Mouse (Mus musculus): ENCODE measurements around the gene Gabrr1. TPM values are rescaled to one million over a fixed set of nuclear protein-coding genes. Genes with fewer than 3 reads are reported as not detected.

The Gabrr1 gene
- polyA plus RNA-seq, 1 experiment = not detected

GRCm38 (mm10) chr4:33146679-33147291 is 14.5 kb downstream of the Gabrr1 start:
- Histone ChIP-seq H3ac (ENCODE audit: control insufficient read depth, insufficient read length) (no peak overlapping the region), H3K27me3 (ENCODE audit: control insufficient read depth, insufficient read depth, insufficient read length) (peaks cover 28% of the 10 kb centered on the region), H3K4me2 (ENCODE audit: low read depth) (no peak overlapping the region), H3K4me3 (no peak overlapping the region), H3K36me3 (ENCODE audit: control insufficient read depth, insufficient read depth) (no peaks in the 10 kb centered on the region), H3K79me2 (ENCODE audit: control insufficient read depth, insufficient read depth) (no peaks in the 10 kb centered on the region)
- TF ChIP-seq TCF12 (IDR thresholded peaks at IDR 0.05; ENCODE audit: insufficient read depth, poor library complexity, severe bottlenecking) = no peak
- no peak for TF ChIP-seq MYOD1 (IDR thresholded peaks at IDR 0.05; ENCODE audit: control insufficient read depth in 1 of 3, insufficient read length in 2 of 3, low read depth in 2 of 3)
- no peak for TF ChIP-seq REST (IDR thresholded peaks at IDR 0.05; ENCODE audit: insufficient read depth, insufficient read length)
- TF ChIP-seq POLR2A (IDR thresholded peaks at IDR 0.05; ENCODE audit: insufficient read length, low read depth) = no peak
- no peak for TF ChIP-seq CEBPB (IDR thresholded peaks at IDR 0.05; ENCODE audit: insufficient read depth, poor library complexity, severe bottlenecking)
- no peak for TF ChIP-seq TCF3 (IDR thresholded peaks at IDR 0.05; ENCODE audit: insufficient read length, low read depth)
- TF ChIP-seq MYOG (IDR thresholded peaks at IDR 0.05; ENCODE audit: control insufficient read depth in 1 of 3, insufficient read depth in 1 of 3, insufficient read length in 2 of 3, low read depth in 2 of 3) = no peak
- no peak for TF ChIP-seq E2F4 (IDR thresholded peaks at IDR 0.05; ENCODE audit: insufficient read depth)
- no peak for TF ChIP-seq POLR2AphosphoS2 (IDR thresholded peaks at IDR 0.05; ENCODE audit: insufficient read length, low read depth)
- no peak for TF ChIP-seq SRF (IDR thresholded peaks at IDR 0.05; ENCODE audit: control insufficient read depth, insufficient read length, low read depth)

- H3K4me3 ChIP-seq = no peak overlapping the region
- peaks cover 28% of the 10 kb centered on the region for H3K27me3 ChIP-seq (ENCODE audit: control insufficient read depth, insufficient read depth, insufficient read length)
- H3ac ChIP-seq (ENCODE audit: control insufficient read depth, insufficient read length) = no peak overlapping the region
- no peak overlapping the region for H3K4me2 ChIP-seq (ENCODE audit: low read depth)
- H3K36me3 ChIP-seq (ENCODE audit: control insufficient read depth, insufficient read depth) = no peaks in the 10 kb centered on the region
- no peaks in the 10 kb centered on the region for H3K79me2 ChIP-seq (ENCODE audit: control insufficient read depth, insufficient read depth)
- TF ChIP-seq MYOG (IDR thresholded peaks at IDR 0.05; ENCODE audit: control insufficient read depth in 1 of 3, insufficient read depth in 1 of 3, insufficient read length in 2 of 3, low read depth in 2 of 3) = no peak
- no peak for TF ChIP-seq POLR2A (IDR thresholded peaks at IDR 0.05; ENCODE audit: insufficient read length, low read depth)
- no peak for TF ChIP-seq REST (IDR thresholded peaks at IDR 0.05; ENCODE audit: insufficient read depth, insufficient read length)
- no peak for TF ChIP-seq MYOD1 (IDR thresholded peaks at IDR 0.05; ENCODE audit: control insufficient read depth in 1 of 3, insufficient read length in 2 of 3, low read depth in 2 of 3)
- TF ChIP-seq CEBPB (IDR thresholded peaks at IDR 0.05; ENCODE audit: insufficient read depth, poor library complexity, severe bottlenecking) = no peak
- no peak for TF ChIP-seq TCF12 (IDR thresholded peaks at IDR 0.05; ENCODE audit: insufficient read depth, poor library complexity, severe bottlenecking)
- TF ChIP-seq USF1 (IDR thresholded peaks at IDR 0.05; ENCODE audit: low read depth) = no peak
- no peak for TF ChIP-seq POLR2AphosphoS2 (IDR thresholded peaks at IDR 0.05; ENCODE audit: insufficient read length, low read depth)
- no peak for TF ChIP-seq TCF3 (IDR thresholded peaks at IDR 0.05; ENCODE audit: insufficient read length, low read depth)
- TF ChIP-seq MAX (IDR thresholded peaks at IDR 0.05; ENCODE audit: low read depth) = no peak
- no peak for TF ChIP-seq SRF (IDR thresholded peaks at IDR 0.05; ENCODE audit: control insufficient read depth, insufficient read length, low read depth)
- TF ChIP-seq E2F4 (IDR thresholded peaks at IDR 0.05; ENCODE audit: insufficient read depth) = no peak
Measured at GRCm38 (mm10) chr4:33147825-33148224, 15.5 kb downstream of the Gabrr1 start.

DNA sequence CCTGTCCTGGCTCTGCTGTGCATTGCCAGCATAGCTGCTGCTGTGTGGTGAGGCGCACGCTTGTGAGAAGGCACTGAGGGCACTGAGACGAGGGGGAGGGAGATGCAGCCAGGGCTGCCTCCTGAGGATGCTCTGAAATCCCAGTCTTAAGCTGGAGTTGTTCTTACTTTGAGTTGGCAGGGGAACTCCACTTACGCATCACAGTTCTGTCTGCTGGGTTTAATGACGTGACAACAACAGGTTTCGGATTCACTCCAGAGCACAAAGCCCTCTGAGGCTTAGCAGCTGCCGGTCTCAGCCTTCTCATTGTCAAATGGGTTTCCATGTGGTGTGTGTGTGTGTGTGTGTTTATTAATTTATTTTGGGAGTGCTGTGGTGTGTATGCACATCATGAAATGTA is 16.8 kb downstream of the Gabrr1 start:
- no peaks in the 10 kb centered on the region for H3K36me3 ChIP-seq (ENCODE audit: control insufficient read depth, insufficient read depth)
- H3K4me2 ChIP-seq (ENCODE audit: low read depth) = no peak overlapping the region
- H3K4me3 ChIP-seq = no peak overlapping the region
- TF ChIP-seq E2F4 (IDR thresholded peaks at IDR 0.05; ENCODE audit: insufficient read depth) (no peak), POLR2AphosphoS2 (IDR thresholded peaks at IDR 0.05; ENCODE audit: insufficient read length, low read depth) (no peak), MYOG (IDR thresholded peaks at IDR 0.05; ENCODE audit: control insufficient read depth in 1 of 3, insufficient read depth in 1 of 3, insufficient read length in 2 of 3, low read depth in 2 of 3) (no peak), USF1 (IDR thresholded peaks at IDR 0.05; ENCODE audit: low read depth) (no peak), REST (IDR thresholded peaks at IDR 0.05; ENCODE audit: insufficient read depth, insufficient read length) (no peak), CEBPB (IDR thresholded peaks at IDR 0.05; ENCODE audit: insufficient read depth, poor library complexity, severe bottlenecking) (no peak), MYOD1 (IDR thresholded peaks at IDR 0.05; ENCODE audit: control insufficient read depth in 1 of 3, insufficient read length in 2 of 3, low read depth in 2 of 3) (no peak), TCF3 (IDR thresholded peaks at IDR 0.05; ENCODE audit: insufficient read length, low read depth) (no peak), TCF12 (IDR thresholded peaks at IDR 0.05; ENCODE audit: insufficient read depth, poor library complexity, severe bottlenecking) (no peak), MAX (IDR thresholded peaks at IDR 0.05; ENCODE audit: low read depth) (no peak), POLR2A (IDR thresholded peaks at IDR 0.05; ENCODE audit: insufficient read length, low read depth) (no peak), SRF (IDR thresholded peaks at IDR 0.05; ENCODE audit: control insufficient read depth, insufficient read length, low read depth) (no peak)
- H3K79me2 ChIP-seq (ENCODE audit: control insufficient read depth, insufficient read depth) = no peaks in the 10 kb centered on the region
- peaks cover 24% of the 10 kb centered on the region for H3K27me3 ChIP-seq (ENCODE audit: control insufficient read depth, insufficient read depth, insufficient read length)
- H3ac ChIP-seq (ENCODE audit: control insufficient read depth, insufficient read length) = no peak overlapping the region

GRCm38 (mm10) chr4:33152087-33153038 is 20.0 kb downstream of the Gabrr1 start:
- TF ChIP-seq TCF12 (IDR thresholded peaks at IDR 0.05; ENCODE audit: insufficient read depth, poor library complexity, severe bottlenecking) (no peak), MAX (IDR thresholded peaks at IDR 0.05; ENCODE audit: low read depth) (no peak), CEBPB (IDR thresholded peaks at IDR 0.05; ENCODE audit: insufficient read depth, poor library complexity, severe bottlenecking) (no peak), SRF (IDR thresholded peaks at IDR 0.05; ENCODE audit: control insufficient read depth, insufficient read length, low read depth) (no peak), POLR2A (IDR thresholded peaks at IDR 0.05; ENCODE audit: insufficient read length, low read depth) (no peak), MYOD1 (IDR thresholded peaks at IDR 0.05; ENCODE audit: control insufficient read depth in 1 of 3, insufficient read length in 2 of 3, low read depth in 2 of 3) (no peak), TCF3 (IDR thresholded peaks at IDR 0.05; ENCODE audit: insufficient read length, low read depth) (no peak), REST (IDR thresholded peaks at IDR 0.05; ENCODE audit: insufficient read depth, insufficient read length) (no peak), MYOG (IDR thresholded peaks at IDR 0.05; ENCODE audit: control insufficient read depth in 1 of 3, insufficient read depth in 1 of 3, insufficient read length in 2 of 3, low read depth in 2 of 3) (no peak), USF1 (IDR thresholded peaks at IDR 0.05; ENCODE audit: low read depth) (no peak), E2F4 (IDR thresholded peaks at IDR 0.05; ENCODE audit: insufficient read depth) (no peak)
- no peak overlapping the region for H3K4me3 ChIP-seq
- H3K79me2 ChIP-seq (ENCODE audit: control insufficient read depth, insufficient read depth) = no peaks in the 10 kb centered on the region
- H3K27me3 ChIP-seq (ENCODE audit: control insufficient read depth, insufficient read depth, insufficient read length) = peaks cover 2% of the 10 kb centered on the region
- H3K4me2 ChIP-seq (ENCODE audit: low read depth) = no peak overlapping the region
- H3K36me3 ChIP-seq (ENCODE audit: control insufficient read depth, insufficient read depth) = no peaks in the 10 kb centered on the region
- no peak overlapping the region for H3ac ChIP-seq (ENCODE audit: control insufficient read depth, insufficient read length)

Measured in myocyte (in vitro differentiated cells).